Mouse (Mus musculus): ENCODE results near the gene Stim1.

DNA sequence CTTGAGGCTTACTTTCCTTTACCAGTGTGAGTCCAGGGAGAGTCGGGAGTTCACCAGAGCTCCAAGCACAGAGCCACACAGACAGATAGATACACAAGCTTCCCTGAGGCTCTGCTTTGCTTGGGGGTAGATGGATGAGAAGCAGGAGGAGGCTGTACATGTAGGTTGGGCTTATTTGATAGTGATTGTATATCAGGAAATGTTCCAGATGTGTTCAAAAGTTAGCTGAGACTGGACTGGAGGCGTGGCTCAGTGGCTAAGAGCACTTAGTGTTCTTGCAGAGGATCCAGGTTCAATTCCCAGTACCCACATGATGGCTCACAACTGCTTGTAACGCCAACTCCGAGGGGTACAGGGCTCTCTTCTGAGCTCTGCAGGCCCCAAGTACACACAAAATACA lies 210.8 kb downstream of the Stim1 start:
- TF ChIP-seq ZC3H11A (IDR thresholded peaks at IDR 0.05; ENCODE audit: low read depth, low read length): no peak
- TF ChIP-seq CTCF (conservative IDR thresholded peaks at IDR 0.05 in 1 of 2, IDR thresholded peaks at IDR 0.05 in 1 of 2; ENCODE audit: low read depth in 2 of 2, low read length in 2 of 2): no peak
- no peak for TF ChIP-seq ELF1 (IDR thresholded peaks at IDR 0.05; ENCODE audit: low read depth, low read length)
- TF ChIP-seq CHD1 (IDR thresholded peaks at IDR 0.05; ENCODE audit: low read depth, low read length): no peak

All from CH12.LX (cell line).